Mouse (Mus musculus): ENCODE measurements at regions not wholly inside any gene's neighbourhood (a gene's known extent, or its start where the extent isn't known, plus 50 kb on each side); places are given as distances from the start of the nearest gene placed in this dataset.

GRCm38 (mm10) chr6:35458250-35458649, 81.4 kb downstream of the Mtpn start:
- TF ChIP-seq CTCF (IDR thresholded peaks at IDR 0.05; ENCODE audit: insufficient read depth, low read depth, low read length): no peak
- TF ChIP-seq POLR2A (IDR thresholded peaks at IDR 0.05; ENCODE audit: insufficient read depth, low read depth, low read length): no peak

GRCm38 (mm10) chr6:35445007-35445406, 94.7 kb downstream of the Mtpn start:
- Histone ChIP-seq H3K27ac (ENCODE audit: insufficient read depth, low read depth, low read length) (no peak overlapping the region), H3K4me3 (ENCODE audit: insufficient read depth, low read depth, low read length) (no peak overlapping the region), H3K4me1 (ENCODE audit: control insufficient read depth, insufficient read depth, low read length) (no peaks in the 10 kb centered on the region)
- no peak for TF ChIP-seq CTCF (IDR thresholded peaks at IDR 0.05; ENCODE audit: insufficient read depth, low read depth, low read length)
- TF ChIP-seq POLR2A (IDR thresholded peaks at IDR 0.05; ENCODE audit: insufficient read depth, low read depth, low read length): no peak
- WGBS: 91% methylated on average over 1 of the region's 1 CpGs

More at GRCm38 (mm10) chr6:35458250-35458649, 81.4 kb downstream of the Mtpn start:
- H3K4me1 ChIP-seq (ENCODE audit: control insufficient read depth, insufficient read depth, low read length): no peaks in the 10 kb centered on the region
- 91% methylated on average over 2 of the region's 2 CpGs for WGBS
- no peak overlapping the region for H3K4me3 ChIP-seq (ENCODE audit: insufficient read depth, low read depth, low read length)
- no peak overlapping the region for H3K27ac ChIP-seq (ENCODE audit: insufficient read depth, low read depth, low read length)

DNA sequence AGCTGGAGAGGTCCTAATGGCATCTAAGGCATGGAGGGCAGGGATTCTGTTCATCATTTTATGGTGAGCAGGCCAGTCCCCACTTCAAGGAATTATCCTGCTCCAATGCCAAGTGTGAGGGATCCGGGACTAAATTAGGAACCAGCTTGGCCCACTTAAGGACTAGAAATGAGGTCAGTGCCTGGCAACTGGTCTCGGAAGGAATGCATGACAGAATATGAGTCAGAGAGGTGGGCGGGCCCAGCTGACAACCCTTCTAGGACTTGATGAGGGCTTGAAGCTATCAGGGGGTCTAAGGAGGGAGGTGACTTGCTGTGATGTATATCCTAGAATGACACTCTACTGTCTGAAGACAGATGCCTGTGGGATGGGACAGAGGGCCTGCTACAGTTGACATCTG, 100.4 kb upstream of the Fam180a start:
- 48% methylated on average over 3 of the region's 3 CpGs for WGBS
- TF ChIP-seq POLR2A (IDR thresholded peaks at IDR 0.05; ENCODE audit: insufficient read depth, low read depth, low read length): no peak
- no peak for TF ChIP-seq CTCF (IDR thresholded peaks at IDR 0.05; ENCODE audit: insufficient read depth, low read depth, low read length)
- Histone ChIP-seq H3K4me1 (ENCODE audit: control insufficient read depth, insufficient read depth, low read length) (peaks cover 9% of the 10 kb centered on the region), H3K27ac (ENCODE audit: insufficient read depth, low read depth, low read length) (no peak overlapping the region), H3K4me3 (ENCODE audit: insufficient read depth, low read depth, low read length) (no peak overlapping the region)

DNA sequence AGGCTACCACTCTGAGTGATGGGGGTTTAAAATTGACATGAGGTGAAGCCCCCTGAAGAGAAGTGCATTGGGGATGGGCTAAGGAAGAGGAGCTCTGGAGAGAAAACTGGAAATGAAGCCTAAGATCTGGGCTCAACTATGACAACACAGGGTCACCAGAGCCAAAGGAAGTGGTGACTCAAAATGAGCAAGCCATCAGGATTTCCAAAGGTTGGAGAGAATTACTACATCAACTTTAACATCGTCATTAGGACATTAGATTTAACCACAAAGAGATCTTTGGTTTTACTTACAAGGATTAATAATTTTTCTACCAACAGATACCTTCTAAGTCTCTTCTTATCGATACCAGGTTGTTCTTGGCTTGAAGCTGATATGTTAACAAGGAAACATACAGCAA, 98.6 kb upstream of the Fam180a start:
- Histone ChIP-seq H3K27ac (ENCODE audit: insufficient read depth, low read depth, low read length) (no peak overlapping the region), H3K4me3 (ENCODE audit: insufficient read depth, low read depth, low read length) (no peak overlapping the region), H3K4me1 (ENCODE audit: control insufficient read depth, insufficient read depth, low read length) (peaks cover 16% of the 10 kb centered on the region)
- TF ChIP-seq CTCF (IDR thresholded peaks at IDR 0.05; ENCODE audit: insufficient read depth, low read depth, low read length) (no peak), POLR2A (IDR thresholded peaks at IDR 0.05; ENCODE audit: insufficient read depth, low read depth, low read length) (no peak)
- WGBS: 97% methylated on average over 2 of the region's 2 CpGs

GRCm38 (mm10) chr6:35420924-35421323, 95.0 kb upstream of the Fam180a start:
- no peak overlapping the region for H3K4me3 ChIP-seq (ENCODE audit: insufficient read depth, low read depth, low read length)
- 66% methylated on average over 7 of the region's 7 CpGs for WGBS
- TF ChIP-seq POLR2A (IDR thresholded peaks at IDR 0.05; ENCODE audit: insufficient read depth, low read depth, low read length) (no peak), CTCF (IDR thresholded peaks at IDR 0.05; ENCODE audit: insufficient read depth, low read depth, low read length) (no peak)
- H3K27ac ChIP-seq (ENCODE audit: insufficient read depth, low read depth, low read length): peak overlapping the region; percentile 86
- H3K4me1 ChIP-seq (ENCODE audit: control insufficient read depth, insufficient read depth, low read length): peaks cover 11% of the 10 kb centered on the region

GRCm38 (mm10) chr6:35405044-35405443, 79.1 kb upstream of the Fam180a start:
- H3K4me3 ChIP-seq (ENCODE audit: insufficient read depth, low read depth, low read length): no peak overlapping the region
- H3K4me1 ChIP-seq (ENCODE audit: control insufficient read depth, insufficient read depth, low read length): peaks cover 10% of the 10 kb centered on the region
- TF ChIP-seq POLR2A (IDR thresholded peaks at IDR 0.05; ENCODE audit: insufficient read depth, low read depth, low read length) (no peak), CTCF (IDR thresholded peaks at IDR 0.05; ENCODE audit: insufficient read depth, low read depth, low read length) (no peak)
- H3K27ac ChIP-seq (ENCODE audit: insufficient read depth, low read depth, low read length): no peak overlapping the region
- WGBS: 46% methylated on average over 9 of the region's 9 CpGs

DNA sequence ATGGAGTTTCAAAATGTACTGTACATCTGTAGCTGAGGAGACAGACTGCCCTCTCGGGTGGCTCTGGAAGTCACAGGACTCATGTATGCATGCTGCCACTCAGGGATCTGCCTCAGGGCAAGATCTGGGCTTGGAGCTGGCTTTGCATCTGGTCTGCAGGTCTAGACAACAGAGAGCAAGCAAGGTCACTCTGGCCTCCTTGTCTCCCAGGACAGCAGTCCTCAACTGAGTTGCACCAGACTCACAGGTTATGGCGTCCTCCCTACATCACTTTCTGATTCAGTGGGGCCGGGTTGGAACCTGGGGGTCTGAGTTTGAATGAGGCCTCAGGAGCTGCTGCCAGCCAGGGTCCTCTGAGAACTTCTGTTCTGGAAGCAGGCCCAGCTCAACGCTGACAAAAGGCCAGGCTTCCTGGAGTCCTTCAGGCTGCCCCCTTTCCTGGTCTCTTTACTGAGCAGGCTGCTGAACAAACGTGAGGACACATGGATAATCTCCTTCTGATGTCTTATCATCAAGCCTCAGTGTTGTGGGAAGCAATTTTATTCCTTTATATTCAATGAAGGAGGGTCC, 77.5 kb upstream of the Fam180a start:
- no peak overlapping the region for H3K27ac ChIP-seq (ENCODE audit: insufficient read depth, low read depth, low read length)
- TF ChIP-seq CTCF (IDR thresholded peaks at IDR 0.05; ENCODE audit: insufficient read depth, low read depth, low read length): no peak
- no peak for TF ChIP-seq POLR2A (IDR thresholded peaks at IDR 0.05; ENCODE audit: insufficient read depth, low read depth, low read length)
- H3K4me1 ChIP-seq (ENCODE audit: control insufficient read depth, insufficient read depth, low read length): peaks cover 10% of the 10 kb centered on the region
- no peak overlapping the region for H3K4me3 ChIP-seq (ENCODE audit: insufficient read depth, low read depth, low read length)
- WGBS: 69% methylated on average over 5 of the region's 5 CpGs

GRCm38 (mm10) chr6:35395726-35396125, 69.8 kb upstream of the Fam180a start:
- H3K4me1 ChIP-seq (ENCODE audit: control insufficient read depth, insufficient read depth, low read length): no peaks in the 10 kb centered on the region
- no peak overlapping the region for H3K4me3 ChIP-seq (ENCODE audit: insufficient read depth, low read depth, low read length)
- no peak overlapping the region for H3K27ac ChIP-seq (ENCODE audit: insufficient read depth, low read depth, low read length)
- WGBS: 94% methylated on average over 9 of the region's 9 CpGs
- TF ChIP-seq POLR2A (IDR thresholded peaks at IDR 0.05; ENCODE audit: insufficient read depth, low read depth, low read length): no peak
- no peak for TF ChIP-seq CTCF (IDR thresholded peaks at IDR 0.05; ENCODE audit: insufficient read depth, low read depth, low read length)

DNA sequence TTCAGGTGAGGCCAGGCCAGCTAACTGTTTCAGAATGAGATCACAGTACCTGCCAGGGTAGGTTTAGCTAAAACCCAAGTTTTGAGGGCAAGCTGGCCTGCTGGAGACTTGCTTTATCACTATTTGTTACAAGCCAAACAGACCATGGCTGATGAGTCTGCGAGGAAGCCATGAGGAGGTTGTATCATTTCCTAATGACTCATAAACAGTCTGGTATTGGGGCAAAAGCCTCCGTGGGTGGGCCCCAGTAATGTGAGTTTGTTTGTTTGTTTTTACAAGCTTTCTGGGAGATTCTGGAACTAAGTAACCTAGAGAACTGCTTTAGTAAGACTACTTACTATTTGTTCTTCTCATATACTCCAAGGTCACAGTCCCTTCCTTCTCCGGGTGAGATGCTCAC, 62.9 kb upstream of the Fam180a start:
- TF ChIP-seq CTCF (IDR thresholded peaks at IDR 0.05; ENCODE audit: insufficient read depth, low read depth, low read length) (no peak), POLR2A (IDR thresholded peaks at IDR 0.05; ENCODE audit: insufficient read depth, low read depth, low read length) (no peak)
- Histone ChIP-seq H3K4me3 (ENCODE audit: insufficient read depth, low read depth, low read length) (no peak overlapping the region), H3K4me1 (ENCODE audit: control insufficient read depth, insufficient read depth, low read length) (no peaks in the 10 kb centered on the region), H3K27ac (ENCODE audit: insufficient read depth, low read depth, low read length) (no peak overlapping the region)
- WGBS: 48% methylated on average over 3 of the region's 3 CpGs

- 74% methylated on average over 3 of the region's 3 CpGs for WGBS
- TF ChIP-seq CTCF (IDR thresholded peaks at IDR 0.05; ENCODE audit: insufficient read depth, low read depth, low read length) (no peak), POLR2A (IDR thresholded peaks at IDR 0.05; ENCODE audit: insufficient read depth, low read depth, low read length) (no peak)
- no peak overlapping the region for H3K4me3 ChIP-seq (ENCODE audit: insufficient read depth, low read depth, low read length)
- no peak overlapping the region for H3K27ac ChIP-seq (ENCODE audit: insufficient read depth, low read depth, low read length)
- H3K4me1 ChIP-seq (ENCODE audit: control insufficient read depth, insufficient read depth, low read length): peaks cover 3% of the 10 kb centered on the region
Measured at GRCm38 (mm10) chr6:35381536-35381935, 55.6 kb upstream of the Fam180a start.

Data from olfactory bulb, adult 2 months (tissue).